Mouse (Mus musculus) embryonic fibroblast, embryonic 13.5 days (primary cell): Measurements from ENCODE around the gene Adgrd1.

Experiments used
- CTCF ChIP-seq: IDR thresholded peaks from 2 replicates; pipeline ENCODE4 v1.5.1; 2011; ENCODE audit warnings: mild to moderate bottlenecking, control low read depth, low read length, moderate library complexity, borderline replicate concordance; ENCODE audit not compliant: insufficient read depth
- POLR2A ChIP-seq: IDR thresholded peaks from 2 replicates; pipeline ENCODE4 v1.6.1; 2011; ENCODE audit warnings: low read depth, mild to moderate bottlenecking, control low read depth, low read length, moderate library complexity

GRCm38 (mm10) chr5:129138576-129138975 lies 42.0 kb downstream of the Adgrd1 start:
- TF ChIP-seq POLR2A (no peak), CTCF (no peak)
